Mouse (Mus musculus) right cerebral cortex, adult 2 months (tissue): ENCODE measurements around the gene C1qtnf5.

Experiments used
- DNase-seq, 2 experiments: peaks; one replicate each; pipeline ENCODE4 v3.0.0; 2021 to 2022; ENCODE audit warnings: low spot score in 2 of 2

The C1qtnf5 gene

GRCm38 (mm10) chr9:44107110-44107509, at the start of gene C1qtnf5:
TSS of gene C1qtnf5 (plus strand) at chr9:44107245.
- DNase-seq: peak; percentile 61 to 70

GRCm38 (mm10) chr9:44058606-44059005, 48.4 kb upstream of the C1qtnf5 start:
- no peak for DNase-seq

GRCm38 (mm10) chr9:44065177-44065576, 41.9 kb upstream of the C1qtnf5 start:
- no peak for DNase-seq

- DNase-seq: peak; percentile 100
Measured at GRCm38 (mm10) chr9:44066785-44067225, 40.2 kb upstream of the C1qtnf5 start, which contains the start of gene Usp2. TSS of gene Usp2 (plus strand) at chr9:44067021.

GRCm38 (mm10) chr9:44067241-44067959, 39.6 kb upstream of the C1qtnf5 start:
- no peak for DNase-seq

GRCm38 (mm10) chr9:44067960-44068330, 39.1 kb upstream of the C1qtnf5 start:
- no peak for DNase-seq

- no peak for DNase-seq
Measured at GRCm38 (mm10) chr9:44069252-44069651, 37.8 kb upstream of the C1qtnf5 start.

GRCm38 (mm10) chr9:44070113-44070843, 36.8 kb upstream of the C1qtnf5 start:
- no peak for DNase-seq

GRCm38 (mm10) chr9:44070844-44071231, 36.2 kb upstream of the C1qtnf5 start:
- no peak for DNase-seq

- no peak for DNase-seq
Measured at GRCm38 (mm10) chr9:44071914-44072598, 35.0 kb upstream of the C1qtnf5 start.

- DNase-seq: no peak
Measured at GRCm38 (mm10) chr9:44072599-44072915, 34.5 kb upstream of the C1qtnf5 start.

GRCm38 (mm10) chr9:44073115-44073514, 33.9 kb upstream of the C1qtnf5 start:
- peak in 1 of 2 experiments; percentile 3 for DNase-seq

- DNase-seq: no peak
Measured at GRCm38 (mm10) chr9:44074395-44075275, 32.4 kb upstream of the C1qtnf5 start.

- DNase-seq: no peak
Measured at GRCm38 (mm10) chr9:44075276-44075995, 31.6 kb upstream of the C1qtnf5 start.

- DNase-seq: no peak
Measured at GRCm38 (mm10) chr9:44075996-44076763, 30.9 kb upstream of the C1qtnf5 start.

GRCm38 (mm10) chr9:44076764-44077120, 30.3 kb upstream of the C1qtnf5 start:
- DNase-seq: peak in 1 of 2 experiments; percentile 77

- no peak for DNase-seq
Measured at GRCm38 (mm10) chr9:44077266-44077910, 29.7 kb upstream of the C1qtnf5 start.

GRCm38 (mm10) chr9:44078136-44078797, 28.8 kb upstream of the C1qtnf5 start:
- DNase-seq: no peak
